Mouse (Mus musculus) MEL (cell line): ENCODE measurements around the gene Cyyr1. TPM values are rescaled to one million over a fixed set of nuclear protein-coding genes. Genes with fewer than 3 reads are reported as not detected.
"Not testable (repeated sequence)": the region's sequence is repeated elsewhere in the genome, so short reads cannot be mapped to it uniquely, and the experiment has no call there.

Experiments
- DNase-seq: peaks from one replicate; pipeline ENCODE4 v3.0.0; 2011; ENCODE audit warnings: low read depth, low spot score
- H3K27ac ChIP-seq: 2 replicates; pipeline ENCODE4 v1.5.1; 2012; ENCODE audit warnings: low read depth, mild to moderate bottlenecking, control low read depth, low read length, moderate library complexity; ENCODE audit not compliant: control insufficient read depth
- H3K27me3 ChIP-seq, 2 experiments: fragments of 150-350 bp in 1 of 2; sonication (generic) in 1 of 2; 2 replicates each; pipeline ENCODE4 v1.6.1; 2012; ENCODE audit warnings: low read length in 2 of 2, mild to moderate bottlenecking in 2 of 2, improper control_type of control experiment in 1 of 2, moderate library complexity in 1 of 2; ENCODE audit not compliant: insufficient read depth in 2 of 2, control insufficient read depth in 1 of 2
- H3K36me3 ChIP-seq, 2 experiments: 2 replicates each; pipeline ENCODE4 v1.6.1; 2012 to 2014; ENCODE audit warnings: low read length in 2 of 2, improper control_type of control experiment in 1 of 2, inconsistent platforms in 1 of 2, mild to moderate bottlenecking in 1 of 2; ENCODE audit not compliant: insufficient read depth in 2 of 2, control insufficient read depth in 1 of 2
- H3K4me1 ChIP-seq, 2 experiments: fragments of 150-350 bp in 1 of 2; sonication (generic) in 1 of 2; 2 replicates each; pipeline ENCODE4 v1.6.1; 2012; ENCODE audit warnings: low read length in 2 of 2, improper control_type of control experiment in 1 of 2, mild to moderate bottlenecking in 1 of 2; ENCODE audit not compliant: insufficient read depth in 2 of 2, control insufficient read depth in 1 of 2
- H3K4me3 ChIP-seq, 2 experiments: fragments of 150-350 bp in 1 of 2; sonication (generic) in 1 of 2; 2 replicates each; pipeline ENCODE4 v1.5.1; 2012; ENCODE audit warnings: low read depth in 2 of 2, low read length in 2 of 2, mild to moderate bottlenecking in 2 of 2, moderate library complexity in 2 of 2, control low read depth in 1 of 2, improper control_type of control experiment in 1 of 2; ENCODE audit not compliant: control insufficient read depth in 1 of 2, insufficient read depth in 1 of 2
- H3K79me2 ChIP-seq: 2 replicates; pipeline ENCODE4 v1.6.1; 2012; ENCODE audit warnings: mild to moderate bottlenecking, low read length, moderate library complexity; ENCODE audit not compliant: control insufficient read depth, poor library complexity, insufficient read depth
- H3K9ac ChIP-seq: 2 replicates; pipeline ENCODE4 v1.6.1; 2012; ENCODE audit warnings: low read depth, mild to moderate bottlenecking, control low read depth, low read length, moderate library complexity; ENCODE audit not compliant: control insufficient read depth, poor library complexity, severe bottlenecking
- H3K9me3 ChIP-seq: fragments of 150-350 bp; sonication (generic); replicated peaks from 2 replicates; pipeline ENCODE4 v1.6.1; 2012; ENCODE audit warnings: mild to moderate bottlenecking, low read length, improper control_type of control experiment, moderate library complexity; ENCODE audit not compliant: insufficient read depth
- CHD1 ChIP-seq: IDR thresholded peaks from 2 replicates; pipeline ENCODE4 v1.6.1; 2012; ENCODE audit warnings: low read depth, mild to moderate bottlenecking, inconsistent platforms, low read length, improper control_type of control experiment
- CTCF ChIP-seq, 3 experiments: IDR thresholded peaks in 2 of 3; conservative IDR thresholded peaks in 1 of 3; 2 replicates each; pipeline ENCODE4 v1.5.1; 2011 to 2012; ENCODE audit warnings: low read length in 3 of 3, low read depth in 2 of 3, mild to moderate bottlenecking in 2 of 3, improper control_type of control experiment in 1 of 3, inconsistent platforms in 1 of 3, mixed read lengths in 1 of 3, moderate library complexity in 1 of 3; ENCODE audit not compliant: control insufficient read depth in 1 of 3, insufficient read depth in 1 of 3, poor library complexity in 1 of 3, severe bottlenecking in 1 of 3
- ELF1 ChIP-seq: IDR thresholded peaks from 2 replicates; pipeline ENCODE4 v1.6.1; 2014; ENCODE audit warnings: low read depth, mild to moderate bottlenecking, inconsistent platforms, low read length, improper control_type of control experiment, moderate library complexity
- EP300 ChIP-seq, 2 experiments: IDR thresholded peaks; 2 replicates each; pipeline ENCODE4 v1.6.1; 2011; ENCODE audit warnings: improper control_type of control experiment in 2 of 2, low read length in 2 of 2, low read depth in 1 of 2, mild to moderate bottlenecking in 1 of 2
- HCFC1 ChIP-seq: IDR thresholded peaks from 2 replicates; pipeline ENCODE4 v1.6.1; 2012; ENCODE audit warnings: low read depth, mild to moderate bottlenecking, inconsistent platforms, low read length, improper control_type of control experiment, moderate library complexity
- JUND ChIP-seq: IDR thresholded peaks from 2 replicates; pipeline ENCODE4 v1.6.1; 2011; ENCODE audit warnings: low read depth, mild to moderate bottlenecking, improper control_type of control experiment, low read length
- MAFK ChIP-seq: IDR thresholded peaks from 2 replicates; pipeline ENCODE4 v1.6.1; 2011; ENCODE audit warnings: low read depth, mild to moderate bottlenecking, low read length, improper control_type of control experiment, borderline replicate concordance
- MAZ ChIP-seq: IDR thresholded peaks from 2 replicates; pipeline ENCODE4 v1.6.1; 2012; ENCODE audit warnings: low read depth, mild to moderate bottlenecking, inconsistent platforms, low read length, improper control_type of control experiment
- MEF2A ChIP-seq: IDR thresholded peaks from 2 replicates; pipeline ENCODE4 v1.6.1; 2014; ENCODE audit warnings: low read depth, mild to moderate bottlenecking, inconsistent platforms, low read length, improper control_type of control experiment; ENCODE audit not compliant: poor library complexity, insufficient replicate concordance, severe bottlenecking; ENCODE audit errors: extremely low read depth
- MYB ChIP-seq: IDR thresholded peaks from 2 replicates; pipeline ENCODE4 v1.6.1; 2011; ENCODE audit warnings: mild to moderate bottlenecking, low read depth, low read length, improper control_type of control experiment
- MYC ChIP-seq: IDR thresholded peaks from 2 replicates; pipeline ENCODE4 v1.6.1; 2011; ENCODE audit warnings: low read depth, mild to moderate bottlenecking, low read length, improper control_type of control experiment, moderate library complexity
- NELFE ChIP-seq: IDR thresholded peaks from 2 replicates; pipeline ENCODE4 v1.6.1; 2011; ENCODE audit warnings: low read depth, low read length, improper control_type of control experiment
- NRF1 ChIP-seq: IDR thresholded peaks from 2 replicates; pipeline ENCODE4 v1.6.1; 2014; ENCODE audit warnings: low read depth, mild to moderate bottlenecking, inconsistent platforms, low read length, improper control_type of control experiment, moderate library complexity; ENCODE audit not compliant: poor library complexity, insufficient read depth, severe bottlenecking
- POLR2AphosphoS2 ChIP-seq: IDR thresholded peaks from 2 replicates; pipeline ENCODE4 v1.6.1; 2011; ENCODE audit warnings: low read length, improper control_type of control experiment
- RAD21 ChIP-seq: IDR thresholded peaks from 2 replicates; pipeline ENCODE4 v1.6.1; 2011; ENCODE audit warnings: mild to moderate bottlenecking, low read depth, low read length, improper control_type of control experiment
- RCOR1 ChIP-seq: IDR thresholded peaks from 2 replicates; pipeline ENCODE4 v1.6.1; 2012; ENCODE audit warnings: low read depth, mild to moderate bottlenecking, inconsistent platforms, low read length, improper control_type of control experiment
- SIN3A ChIP-seq: IDR thresholded peaks from 2 replicates; pipeline ENCODE4 v1.6.1; 2012; ENCODE audit warnings: low read length, improper control_type of control experiment, inconsistent platforms
- TAL1 ChIP-seq: IDR thresholded peaks from 2 replicates; pipeline ENCODE4 v1.6.1; 2012; ENCODE audit warnings: mild to moderate bottlenecking, inconsistent platforms, low read length, moderate library complexity, mixed read lengths
- ZC3H11A ChIP-seq: IDR thresholded peaks from 2 replicates; pipeline ENCODE4 v1.6.1; 2012; ENCODE audit warnings: low read depth, mild to moderate bottlenecking, inconsistent platforms, low read length, improper control_type of control experiment
- ZMIZ1 ChIP-seq: IDR thresholded peaks from 2 replicates; pipeline ENCODE4 v1.6.1; 2012; ENCODE audit warnings: low read depth, mild to moderate bottlenecking, inconsistent platforms, low read length, improper control_type of control experiment, moderate library complexity
- polyA plus RNA-seq, 2 experiments: library from polyadenylated mRNA; stranded (reverse) in 1 of 2; unstranded in 1 of 2; fragments of >175 nt in 1 of 2; fragments of >200 nt in 1 of 2; gene quantifications; 2 replicates each; pipeline versions ENCODE4 v1.2.1 to v1.2.4; 2012; ENCODE audit warnings: low replicate concordance in 2 of 2, low read depth in 1 of 2; ENCODE audit not compliant: insufficient read length in 2 of 2, insufficient read depth in 1 of 2, missing spikeins in 1 of 2
- total RNA-seq: library from RNA; depleted of rRNA; stranded (reverse); fragments of 300-350 nt; gene quantifications from 2 replicates; pipeline ENCODE4 v1.2.3, GENCODE M21; 2012; rRNA removed

Gene Cyyr1
- total RNA-seq (not detected in 2 replicates), polyA plus RNA-seq (not detected)

DNA sequence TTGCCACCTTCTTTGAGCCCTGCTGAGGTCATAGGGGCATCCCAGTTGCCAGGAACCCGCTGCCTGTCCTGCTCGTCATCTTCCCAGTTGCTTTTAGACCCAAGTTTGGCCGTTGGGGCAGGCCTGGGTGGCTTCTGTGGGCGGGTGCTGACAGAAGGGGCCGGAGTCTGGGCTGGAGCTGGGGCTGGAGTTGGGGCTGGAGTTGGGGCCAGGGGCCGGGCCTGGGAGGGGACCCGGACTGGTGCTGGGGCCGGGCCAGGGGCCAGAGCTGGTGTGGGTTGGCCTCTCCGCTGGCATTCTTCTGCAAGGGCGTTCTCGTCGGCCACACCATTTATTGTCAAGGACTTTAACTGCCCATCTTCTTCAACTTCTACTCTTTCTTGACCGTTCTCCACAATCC is at the start of gene Cyyr1:
Gene Cyyr1, minus strand, starts transcription at position 101 of the 400 bp plus-strand sequence.
- H3K27ac ChIP-seq, H3K4me1 ChIP-seq, H3K36me3 ChIP-seq, H3K9ac ChIP-seq, H3K4me3 ChIP-seq, H3K27me3 ChIP-seq, H3K79me2 ChIP-seq, DNase-seq, H3K9me3 ChIP-seq: not testable (repeated sequence)

DNA sequence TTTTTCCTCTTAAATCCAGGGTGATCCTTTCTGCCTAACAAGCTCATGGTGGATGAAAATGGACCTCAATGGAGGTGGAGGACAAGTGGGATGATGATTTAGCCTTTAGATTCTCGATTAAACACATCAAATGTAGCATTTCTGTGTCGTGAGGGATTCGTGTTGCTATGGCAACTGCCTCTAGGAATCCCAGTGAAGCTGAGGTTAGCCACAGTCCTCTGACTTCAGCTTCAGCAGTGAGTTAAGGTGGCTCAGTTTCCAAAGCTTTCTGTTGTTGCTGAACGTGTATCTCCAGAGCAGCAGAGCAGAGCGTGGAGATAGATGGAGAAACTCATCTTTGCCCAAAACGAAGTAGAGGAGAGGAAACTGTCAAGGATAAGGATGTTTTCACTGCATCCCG is 35.6 kb upstream of the Cyyr1 start:
- Histone ChIP-seq H3K79me2 (no peaks in the 10 kb centered on the region), H3K36me3 (no peaks in the 10 kb centered on the region), H3K9me3 (no peaks in the 10 kb centered on the region), H3K4me3 (no peak overlapping the region), H3K9ac (no peak overlapping the region), H3K4me1 (no peaks in the 10 kb centered on the region), H3K27ac (no peak overlapping the region)
- DNase-seq = no peak
- TF ChIP-seq MYC (no peak), ZC3H11A (no peak), NELFE (no peak), SIN3A (no peak), CHD1 (no peak)
- TF ChIP-seq, all 39 proteins: peak for 0
- H3K27me3 ChIP-seq = no peaks in the 10 kb centered on the region

DNA sequence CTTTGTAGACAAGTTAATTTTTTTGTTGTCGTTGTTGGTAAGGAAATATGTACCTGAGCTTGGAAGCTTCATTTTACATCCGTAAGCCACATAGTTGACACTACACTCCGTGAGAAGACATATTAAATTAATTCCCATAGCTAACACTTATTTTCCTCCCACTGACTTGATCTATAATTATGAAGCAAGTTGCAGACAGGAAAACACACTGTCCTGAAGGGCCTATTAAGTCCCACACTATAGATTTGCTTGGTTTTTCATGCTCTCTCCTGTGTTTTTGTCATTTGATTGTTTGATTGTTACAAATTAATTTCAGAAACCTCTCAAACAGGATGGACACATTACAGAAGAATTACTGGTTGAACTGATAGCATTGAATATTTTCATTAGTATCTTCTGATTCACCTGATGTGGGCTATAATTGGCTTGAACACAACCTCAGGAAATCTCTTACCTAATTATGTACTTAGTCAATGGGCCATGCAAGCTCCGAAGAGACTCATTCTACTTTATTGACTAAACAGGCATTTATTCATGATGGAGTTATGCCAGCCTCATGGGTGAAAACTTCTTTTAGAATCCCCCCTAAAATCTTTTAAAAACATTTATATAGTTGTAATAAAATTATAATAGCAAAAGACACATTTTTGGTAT is 34.5 kb upstream of the Cyyr1 start:
- TF ChIP-seq ELF1 (no peak), MAFK (no peak), EP300 (IDR thresholded peaks at IDR 0.05; ENCODE audit: low read depth in 1 of 2, low read length in 2 of 2) (no peak), POLR2AphosphoS2 (no peak), MYB (no peak), NELFE (no peak), NRF1 (no peak), ZMIZ1 (no peak), RCOR1 (no peak), CTCF (IDR thresholded peaks at IDR 0.05 in 2 of 3, conservative IDR thresholded peaks at IDR 0.05 in 1 of 3; ENCODE audit: control insufficient read depth in 1 of 3, insufficient read depth in 1 of 3, low read depth in 2 of 3, low read length in 3 of 3, poor library complexity in 1 of 3, severe bottlenecking in 1 of 3) (no peak), MAZ (no peak), HCFC1 (no peak), MEF2A (no peak), ZC3H11A (no peak), RAD21 (no peak), TAL1 (no peak), JUND (no peak)
- no peaks in the 10 kb centered on the region for H3K4me1 ChIP-seq
- no peaks in the 10 kb centered on the region for H3K79me2 ChIP-seq
- DNase-seq = no peak
- H3K4me3 ChIP-seq = no peak overlapping the region
- H3K9me3 ChIP-seq = no peaks in the 10 kb centered on the region
- no peak overlapping the region for H3K9ac ChIP-seq
- no peak overlapping the region for H3K27ac ChIP-seq
- H3K27me3 ChIP-seq = no peaks in the 10 kb centered on the region
- H3K36me3 ChIP-seq = no peaks in the 10 kb centered on the region
